ENCODE assay signal across 18 mouse cellular contexts in genomic region chr1:92683151-92683550, GRCm38 (mm10). TPM values are rescaled to one million over a fixed set of nuclear protein-coding genes. Genes with fewer than 3 reads are reported as not detected.
DNase-seq lines count a peak whose midpoint lies in the region; ATAC-seq and TF ChIP-seq lines count a peak whose summit lies in the region.
"Had no signal": no experiment of that assay in that cellular context is flagged by ENCODE, and none has a peak within 500 bp of the region (broad histone marks: within the 10 kb centered on the region; RNA-seq: fewer than 3 reads in every experiment).

No protein-coding gene starts in this region.

- H3K9ac ChIP-seq in forebrain, postnatal 0 days, result no peak overlapping the region
- no peak overlapping the region for H3K9ac ChIP-seq in forebrain, embryonic 16.5 days (replicated peaks; ENCODE audit: low read depth, low read length)
- H3K9ac ChIP-seq in intestine, embryonic 16.5 days (ENCODE audit: low read depth, low read length), result no peak overlapping the region
- no peak overlapping the region for H3K9ac ChIP-seq in liver, embryonic 11.5 days (ENCODE audit: low read depth, low read length)
- H3K9ac ChIP-seq: liver, embryonic 13.5 days; midbrain, embryonic 12.5 days had no signal

- WGBS in forebrain, postnatal 0 days, result 84% methylated on average over 8 of the region's 8 CpGs
- 87% methylated on average over 8 of the region's 8 CpGs for WGBS in forebrain, embryonic 16.5 days
- 87% methylated on average over 8 of the region's 8 CpGs for WGBS in intestine, embryonic 16.5 days
- WGBS in liver, embryonic 11.5 days, result 80% methylated on average over 8 of the region's 8 CpGs

- H3K36me3 ChIP-seq in forebrain, postnatal 0 days (ENCODE audit: insufficient read depth), result no peaks in the 10 kb centered on the region
- H3K36me3 ChIP-seq in forebrain, embryonic 16.5 days (ENCODE audit: control insufficient read depth, insufficient read depth), result no peaks in the 10 kb centered on the region
- no peaks in the 10 kb centered on the region for H3K36me3 ChIP-seq in intestine, embryonic 16.5 days (ENCODE audit: control insufficient read depth, insufficient read depth, low read length)
- no peaks in the 10 kb centered on the region for H3K36me3 ChIP-seq in liver, embryonic 11.5 days (ENCODE audit: control insufficient read depth, insufficient read depth, low read length)
- H3K36me3 ChIP-seq: forebrain, embryonic 10.5 days; liver, embryonic 13.5 days; midbrain, embryonic 12.5 days had no signal

- TF ChIP-seq CTCF in forebrain, postnatal 0 days (IDR thresholded peaks at IDR 0.05; ENCODE audit: low read depth), result no peak

- ATAC-seq in forebrain, postnatal 0 days, result 0 out of 2 replicates have a peak, but pooled peaks have one; percentile 16
- no peak for ATAC-seq in forebrain, embryonic 16.5 days
- ATAC-seq in granulocyte monocyte progenitor cell, adult 5-6 weeks (replicated peaks; ENCODE audit: poor library complexity, severe bottlenecking), result no peak
- ATAC-seq in intestine, embryonic 16.5 days, result no peak
- ATAC-seq in liver, embryonic 11.5 days (replicated peaks; ENCODE audit: low FRiP score), result no peak
- ATAC-seq: activated CD4-positive, CD25-positive, alpha-beta regulatory T cell, adult 4 months had no signal

- H3K4me2 ChIP-seq in forebrain, postnatal 0 days (ENCODE audit: low read depth), result no peak overlapping the region
- no peak overlapping the region for H3K4me2 ChIP-seq in forebrain, embryonic 16.5 days (ENCODE audit: low read length)
- no peak overlapping the region for H3K4me2 ChIP-seq in intestine, embryonic 16.5 days (ENCODE audit: low read depth, low read length)
- no peak overlapping the region for H3K4me2 ChIP-seq in liver, embryonic 11.5 days
- H3K4me2 ChIP-seq: liver, embryonic 13.5 days; midbrain, embryonic 12.5 days had no signal

- H3K4me3 ChIP-seq in forebrain, postnatal 0 days (ENCODE audit: low read depth, low read length), result no peak overlapping the region
- H3K4me3 ChIP-seq in forebrain, embryonic 16.5 days (replicated peaks; ENCODE audit: low read length), result no peak overlapping the region
- H3K4me3 ChIP-seq in intestine, embryonic 16.5 days (ENCODE audit: low read length), result no peak overlapping the region
- no peak overlapping the region for H3K4me3 ChIP-seq in liver, embryonic 11.5 days (ENCODE audit: low read depth, low read length)
- H3K4me3 ChIP-seq: forebrain, embryonic 10.5 days; heart, adult 2 months; liver, embryonic 13.5 days; midbrain, embryonic 12.5 days had no signal

- H3K4me1 ChIP-seq in forebrain, postnatal 0 days (ENCODE audit: insufficient read depth), result peaks cover 16% of the 10 kb centered on the region; the same call in 1 of the 2 replicates
- H3K4me1 ChIP-seq in forebrain, embryonic 16.5 days (replicated peaks; ENCODE audit: control insufficient read depth, insufficient read depth, low read length), result peaks cover 8% of the 10 kb centered on the region; the same call in 1 of the 2 replicates
- peaks cover 6% of the 10 kb centered on the region for H3K4me1 ChIP-seq in intestine, embryonic 16.5 days (ENCODE audit: control insufficient read depth, insufficient read depth, low read length)
- no peaks in the 10 kb centered on the region for H3K4me1 ChIP-seq in liver, embryonic 11.5 days (replicated peaks; ENCODE audit: control insufficient read depth, insufficient read depth, low read length)
- H3K4me1 ChIP-seq: liver, embryonic 13.5 days had no signal

- DNase-seq in forebrain, postnatal 0 days, result no peak
- DNase-seq in right cerebral cortex, adult 18-20 months, result peak; percentile 77
- no peak for DNase-seq in right cerebral cortex, postnatal 4 days
- peak; percentile 34 to 45 for DNase-seq in layer of hippocampus, postnatal 25 days (ENCODE audit: extremely low spot score in 1 of 2, low spot score in 1 of 2)
- no peak for DNase-seq in liver, embryonic 11.5 days (ENCODE audit: low spot score)
- DNase-seq: B cell, adult 2 months; cerebellum, adult 9-11 months; heart, adult 2 months; heart, postnatal 4 days; kidney, postnatal 36 days; liver, embryonic 13.5 days; lung, postnatal 14 days had no signal

- no peaks in the 10 kb centered on the region for H3K9me3 ChIP-seq in forebrain, postnatal 0 days (ENCODE audit: low read length)
- no peaks in the 10 kb centered on the region for H3K9me3 ChIP-seq in forebrain, embryonic 16.5 days (ENCODE audit: control insufficient read depth, low read length)
- H3K9me3 ChIP-seq in intestine, embryonic 16.5 days (ENCODE audit: control insufficient read depth, low read length), result no peaks in the 10 kb centered on the region
- H3K9me3 ChIP-seq in liver, embryonic 11.5 days (ENCODE audit: control insufficient read depth, low read length), result no peaks in the 10 kb centered on the region
- H3K9me3 ChIP-seq: forebrain, embryonic 10.5 days; liver, embryonic 13.5 days; midbrain, embryonic 12.5 days had no signal

- H3K27me3 ChIP-seq in forebrain, postnatal 0 days (ENCODE audit: insufficient read depth, low read length), result no peaks in the 10 kb centered on the region
- H3K27me3 ChIP-seq in forebrain, embryonic 16.5 days (replicated peaks; ENCODE audit: control insufficient read depth, insufficient read depth, low read length), result no peaks in the 10 kb centered on the region
- no peaks in the 10 kb centered on the region for H3K27me3 ChIP-seq in intestine, embryonic 16.5 days (replicated peaks; ENCODE audit: control insufficient read depth, insufficient read depth, low read length)
- H3K27me3 ChIP-seq in liver, embryonic 11.5 days (replicated peaks; ENCODE audit: control insufficient read depth, insufficient read depth, low read length), result no peaks in the 10 kb centered on the region; the same call in 1 of the 2 replicates
- H3K27me3 ChIP-seq: liver, embryonic 13.5 days had no signal

- no peak overlapping the region for H3K27ac ChIP-seq in forebrain, postnatal 0 days (ENCODE audit: low read depth, low read length)
- H3K27ac ChIP-seq in forebrain, embryonic 16.5 days (ENCODE audit: low read length), result no peak overlapping the region
- H3K27ac ChIP-seq in intestine, embryonic 16.5 days (ENCODE audit: low read length), result no peak overlapping the region
- no peak overlapping the region for H3K27ac ChIP-seq in liver, embryonic 11.5 days (ENCODE audit: low read depth, low read length)
- H3K27ac ChIP-seq: forebrain, embryonic 10.5 days; heart, adult 2 months; liver, embryonic 13.5 days; midbrain, embryonic 12.5 days had no signal

RNA-seq across cellular contexts. Expression of gene Otos, which starts 34.5 kb away (rescaled TPM):
- total RNA-seq in forebrain, postnatal 0 days (2014; rRNA removed), result 0.08 TPM in 1 of 2 replicates, not detected in the other
- polyA plus RNA-seq in forebrain, postnatal 0 days (2015; fragmentation: Nextera tagmentation; extraction: Ambion mirVana), result 0.21 and 0.92 TPM in 2 replicates
- polyA plus RNA-seq in forebrain, embryonic 16.5 days (2015; fragmentation: Nextera tagmentation; extraction: Ambion mirVana), result 0.07 and 0.33 TPM in 2 replicates
- total RNA-seq in layer of hippocampus, postnatal 25 days (2021), result under 1 TPM; 0.38 to 0.44 TPM
- total RNA-seq in granulocyte monocyte progenitor cell, adult 5-6 weeks (2014; fragmentation: Nextera tagmentation), result 5.3 and 7.2 TPM in 2 replicates
- total RNA-seq in granulocyte monocyte progenitor cell, adult 5-6 weeks (2017), result 2.5 TPM in 1 of 2 replicates, not detected in the other
- 0.31 TPM in 1 of 2 replicates, not detected in the other for polyA plus RNA-seq in intestine, embryonic 16.5 days (2015; fragmentation: Nextera tagmentation; extraction: Ambion mirVana)
- polyA plus RNA-seq in liver, embryonic 11.5 days (2014; fragmentation: Nextera tagmentation; extraction: Ambion mirVana), result not detected in 2 replicates
- total RNA-seq: heart, adult 2 months; heart, postnatal 4 days had no signal
- polyA plus RNA-seq: heart, adult 2 months; liver, embryonic 13.5 days; midbrain, embryonic 12.5 days had no signal

RNA-seq across cellular contexts. Expression of gene Cops9, which starts 41.4 kb away (rescaled TPM):
- 202 and 291 TPM in 2 replicates for total RNA-seq in forebrain, postnatal 0 days (2014; rRNA removed)
- polyA plus RNA-seq in forebrain, postnatal 0 days (2015; fragmentation: Nextera tagmentation; extraction: Ambion mirVana), result 569 and 710 TPM in 2 replicates
- 462 and 475 TPM in 2 replicates for polyA plus RNA-seq in forebrain, embryonic 16.5 days (2015; fragmentation: Nextera tagmentation; extraction: Ambion mirVana)
- total RNA-seq in layer of hippocampus, postnatal 25 days (2021), result 100 to 1,000 TPM; 323 to 367 TPM
- total RNA-seq in granulocyte monocyte progenitor cell, adult 5-6 weeks (2014; fragmentation: Nextera tagmentation), result 215 and 239 TPM in 2 replicates
- 141 and 144 TPM in 2 replicates for total RNA-seq in granulocyte monocyte progenitor cell, adult 5-6 weeks (2017)
- 371 and 387 TPM in 2 replicates for polyA plus RNA-seq in intestine, embryonic 16.5 days (2015; fragmentation: Nextera tagmentation; extraction: Ambion mirVana)
- 320 and 354 TPM in 2 replicates for polyA plus RNA-seq in liver, embryonic 11.5 days (2014; fragmentation: Nextera tagmentation; extraction: Ambion mirVana)

Comparison
In these comparisons a context has a peak if more than half of its experiments do, and no peak if none do; other contexts are left out.
1. DNase-seq: peak in right cerebral cortex, adult 18-20 months (single experiment) and layer of hippocampus, postnatal 25 days (2 of 2); none in forebrain, postnatal 0 days (single experiment), right cerebral cortex, postnatal 4 days (single experiment) and liver, embryonic 11.5 days (single experiment).